Mouse (Mus musculus) forebrain, postnatal 0 days (tissue): ENCODE measurements around the gene Cntn3. TPM values are rescaled to one million over a fixed set of nuclear protein-coding genes. Genes with fewer than 3 reads are reported as not detected.
A peak's percentile ranks its signal among the peaks of the same experiment; 100 is the strongest.

ENCODE experiments used
- ATAC-seq: fragments of 200-750 bp; cut with Nextera tagmentation; 2 replicates; pipeline ENCODE4 v1.8.0; 2017; ENCODE audit warnings: mild to moderate bottlenecking, moderate library complexity
- DNase-seq: peaks from one replicate; pipeline ENCODE4 v3.0.0-alpha.2; 2015
- H3K27ac ChIP-seq: fragments of 300-500 bp; sonication (generic); 2 replicates; pipeline ENCODE4 v1.5.1; 2014; ENCODE audit warnings: low read depth, mild to moderate bottlenecking, antibody characterized with exemption, low read length, moderate library complexity, mixed read lengths
- H3K27me3 ChIP-seq: fragments of 300-500 bp; sonication (generic); 2 replicates; pipeline ENCODE4 v1.6.1; 2014; ENCODE audit warnings: mild to moderate bottlenecking, low read length, mixed read lengths; ENCODE audit not compliant: insufficient read depth
- H3K36me3 ChIP-seq: fragments of 300-500 bp; sonication (generic); 2 replicates; pipeline ENCODE4 v1.6.1; 2014; ENCODE audit warnings: mild to moderate bottlenecking, moderate library complexity; ENCODE audit not compliant: insufficient read depth
- H3K4me1 ChIP-seq: fragments of 300-500 bp; sonication (generic); 2 replicates; pipeline ENCODE4 v1.6.1; 2014; ENCODE audit warnings: antibody characterized with exemption; ENCODE audit not compliant: insufficient read depth
- H3K4me2 ChIP-seq: fragments of 300-500 bp; sonication (generic); 2 replicates; pipeline ENCODE4 v1.6.1; 2014; ENCODE audit warnings: low read depth, mild to moderate bottlenecking, moderate library complexity
- H3K4me3 ChIP-seq: fragments of 300-500 bp; sonication (generic); 2 replicates; pipeline ENCODE4 v1.5.1; 2014; ENCODE audit warnings: low read depth, low read length, mixed read lengths
- H3K9ac ChIP-seq: fragments of 300-500 bp; sonication (generic); 2 replicates; pipeline ENCODE4 v1.6.1; 2014; ENCODE audit warnings: mild to moderate bottlenecking
- H3K9me3 ChIP-seq: fragments of 300-500 bp; sonication (generic); 2 replicates; pipeline ENCODE4 v1.6.1; 2016; ENCODE audit warnings: low read length
- CTCF ChIP-seq: sonication (generic); IDR thresholded peaks from 2 replicates; pipeline ENCODE4 v1.5.1; 2016; ENCODE audit warnings: antibody characterized with exemption, control low read depth, low read depth
- WGBS: fragments of 180-500 bp; shearing (Covaris S2); extraction: QIAGEN DNeasy Blood & Tissue Kit; methylation state at CpG from one replicate; pipeline ENCODE4 v1.1.7; 2014; 5-methylcytosine and 5-hydroxymethylcytosine counted together
- polyA plus RNA-seq: library from polyadenylated mRNA; unstranded; fragments of >200 nt; fragmentation: Nextera tagmentation; extraction: Ambion mirVana; gene quantifications from 2 replicates; pipeline ENCODE4 v1.2.1, GENCODE M21; 2015
- total RNA-seq: library from RNA; depleted of rRNA; stranded (reverse); fragments of >200 nt; gene quantifications from 2 replicates; pipeline ENCODE4 v1.2.3, GENCODE M21; 2014

The Cntn3 gene
- total and polyA plus RNA-seq, 2 experiments from 2014 or later: 2.6 to 10.3 TPM

DNA sequence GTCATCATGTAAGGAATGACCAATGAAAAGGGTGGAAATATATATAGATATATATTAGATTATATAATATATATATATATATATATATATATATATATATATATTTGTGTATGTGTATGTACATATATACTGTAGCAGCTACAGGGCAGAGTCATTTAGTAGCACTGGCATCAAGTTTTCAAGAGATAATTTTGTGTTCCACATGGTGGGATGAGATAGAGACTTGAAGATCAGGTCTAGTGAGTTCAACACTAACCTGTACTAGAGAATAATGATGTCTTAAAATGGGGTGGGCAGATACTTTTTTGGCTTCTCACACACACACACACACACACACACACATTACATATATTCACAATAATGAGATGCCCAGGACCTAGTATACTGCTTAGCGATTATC, 7.7 kb downstream of the Cntn3 start:
- Histone ChIP-seq H3K27ac (no peak overlapping the region), H3K27me3 (no peaks in the 10 kb centered on the region), H3K4me2 (no peak overlapping the region), H3K4me3 (no peak overlapping the region), H3K4me1 (no peaks in the 10 kb centered on the region), H3K36me3 (no peaks in the 10 kb centered on the region), H3K9ac (no peak overlapping the region), H3K9me3 (no peaks in the 10 kb centered on the region)
- DNase-seq: no peak
- TF ChIP-seq CTCF: no peak
- 100% methylated on average over 1 of the region's 1 CpGs for WGBS
- ATAC-seq: no peak

GRCm38 (mm10) chr6:102564011-102564731, 8.7 kb downstream of the Cntn3 start:
- peak overlapping the region; percentile 51 for H3K4me3 ChIP-seq
- no peaks in the 10 kb centered on the region for H3K36me3 ChIP-seq
- DNase-seq (peak; percentile 83), ATAC-seq (peak; percentile 99)
- H3K9me3 ChIP-seq: no peaks in the 10 kb centered on the region
- no peaks in the 10 kb centered on the region for H3K27me3 ChIP-seq
- H3K4me1 ChIP-seq: no peaks in the 10 kb centered on the region
- H3K4me2 ChIP-seq: peak overlapping the region; percentile 74
- TF ChIP-seq CTCF: peak; percentile 47
- H3K9ac ChIP-seq: peak overlapping the region; percentile 52
- H3K27ac ChIP-seq: 0 out of 2 replicates have a peak overlapping the region, but pooled peaks have one; percentile 35
- under 1% methylated on average over 63 of the region's 63 CpGs for WGBS

GRCm38 (mm10) chr6:102563431-102563830, 9.5 kb downstream of the Cntn3 start:
- Histone ChIP-seq H3K9me3 (no peaks in the 10 kb centered on the region), H3K4me3 (peak overlapping the region; percentile 51), H3K4me2 (peak overlapping the region; percentile 74), H3K36me3 (no peaks in the 10 kb centered on the region), H3K9ac (peak overlapping the region; percentile 52), H3K27me3 (no peaks in the 10 kb centered on the region), H3K27ac (no peak overlapping the region), H3K4me1 (no peaks in the 10 kb centered on the region)
- DNase-seq: no peak
- no peak for TF ChIP-seq CTCF
- 3% methylated on average over 7 of the region's 7 CpGs for WGBS
- ATAC-seq: no peak

GRCm38 (mm10) chr6:102557521-102557920, 15.4 kb downstream of the Cntn3 start:
- no peak for TF ChIP-seq CTCF
- Histone ChIP-seq H3K4me2 (no peak overlapping the region), H3K27ac (no peak overlapping the region), H3K27me3 (no peaks in the 10 kb centered on the region), H3K9ac (no peak overlapping the region), H3K4me1 (0 out of 2 replicates have a peak, but pooled peaks cover 4% of the 10 kb centered on the region), H3K4me3 (no peak overlapping the region), H3K9me3 (no peaks in the 10 kb centered on the region), H3K36me3 (no peaks in the 10 kb centered on the region)
- DNase-seq (no peak), ATAC-seq (no peak)
- 63% methylated on average over 3 of the region's 3 CpGs for WGBS

GRCm38 (mm10) chr6:102556497-102556896, 16.4 kb downstream of the Cntn3 start:
- H3K4me2 ChIP-seq: no peak overlapping the region
- no peak overlapping the region for H3K9ac ChIP-seq
- WGBS: 46% methylated on average over 3 of the region's 3 CpGs
- peak overlapping the region; percentile 15; the same call in 1 of the 2 replicates for H3K27ac ChIP-seq
- TF ChIP-seq CTCF: no peak
- H3K9me3 ChIP-seq: no peaks in the 10 kb centered on the region
- H3K4me1 ChIP-seq: 0 out of 2 replicates have a peak, but pooled peaks cover 4% of the 10 kb centered on the region
- no peak for ATAC-seq
- no peaks in the 10 kb centered on the region for H3K36me3 ChIP-seq
- H3K4me3 ChIP-seq: no peak overlapping the region
- H3K27me3 ChIP-seq: no peaks in the 10 kb centered on the region
- DNase-seq: no peak

DNA sequence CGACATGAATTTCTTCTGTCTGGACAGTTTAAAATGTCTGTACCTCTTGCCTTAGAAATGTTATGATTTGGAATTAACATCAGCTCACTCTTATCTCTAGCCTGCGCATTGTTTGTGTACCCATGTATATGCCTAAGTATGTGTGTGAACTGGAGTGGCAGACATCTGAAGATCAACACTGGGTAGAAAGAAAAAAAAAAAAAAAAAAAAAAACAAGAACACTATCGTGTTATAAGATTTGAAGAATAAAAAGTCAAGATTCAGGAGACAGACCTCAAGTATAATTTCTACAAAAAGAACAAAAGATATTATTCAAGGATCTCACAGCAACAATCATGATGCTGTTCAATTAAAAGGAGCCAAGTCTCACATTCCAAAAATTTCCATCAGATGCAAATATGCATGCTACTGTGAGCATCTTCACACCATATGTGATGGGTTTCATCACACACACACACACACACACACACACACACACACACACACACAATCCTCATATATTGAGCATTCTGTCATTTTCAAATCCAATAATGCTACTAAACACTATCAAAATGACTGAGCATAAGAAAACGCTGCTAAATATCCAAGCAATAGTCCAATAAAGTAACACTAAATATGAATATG, 17.0 kb downstream of the Cntn3 start:
- Histone ChIP-seq H3K9ac (no peak overlapping the region), H3K4me1 (0 out of 2 replicates have a peak, but pooled peaks cover 4% of the 10 kb centered on the region), H3K36me3 (no peaks in the 10 kb centered on the region), H3K27ac (no peak overlapping the region), H3K27me3 (no peaks in the 10 kb centered on the region), H3K4me2 (no peak overlapping the region), H3K4me3 (no peak overlapping the region), H3K9me3 (no peaks in the 10 kb centered on the region)
- WGBS: 77% methylated on average over 4 of the region's 4 CpGs
- ATAC-seq (no peak), DNase-seq (peak; percentile 21)
- no peak for TF ChIP-seq CTCF

- Histone ChIP-seq H3K4me2 (no peak overlapping the region), H3K4me3 (no peak overlapping the region), H3K36me3 (no peaks in the 10 kb centered on the region), H3K27me3 (no peaks in the 10 kb centered on the region), H3K27ac (no peak overlapping the region), H3K4me1 (0 out of 2 replicates have a peak, but pooled peaks cover 4% of the 10 kb centered on the region), H3K9me3 (no peaks in the 10 kb centered on the region), H3K9ac (no peak overlapping the region)
- ATAC-seq (0 out of 2 replicates have a peak, but pooled peaks have one; percentile 29), DNase-seq (peak; percentile 24)
- TF ChIP-seq CTCF: no peak
- 57% methylated on average over 3 of the region's 3 CpGs for WGBS
These were observed 17.7 kb downstream of the Cntn3 start for GRCm38 (mm10) chr6:102555067-102555657.
